Mouse (Mus musculus) liver, embryonic 14.5 days (tissue): ENCODE results near the gene Usp12. TPM values are rescaled to one million over a fixed set of nuclear protein-coding genes. Genes with fewer than 3 reads are reported as not detected.

ENCODE experiments used
- ATAC-seq: fragments of 200-750 bp; cut with Nextera tagmentation; 2 replicates; pipeline ENCODE4 v1.8.0; 2017; ENCODE audit warnings: moderate number of reproducible peaks, mild to moderate bottlenecking, moderate library complexity; ENCODE audit not compliant: insufficient read depth
- DNase-seq, 3 experiments: peaks; one replicate each; pipeline ENCODE4 v3.0.0-alpha.2; 2012 to 2013; ENCODE audit warnings: low read depth in 3 of 3, low spot score in 3 of 3
- H3K27ac ChIP-seq: fragments of 300-500 bp; sonication (generic); 2 replicates; pipeline ENCODE4 v1.5.1; 2014; ENCODE audit warnings: moderate library complexity, mild to moderate bottlenecking, control low read depth, inconsistent platforms
- H3K27me3 ChIP-seq: fragments of 300-500 bp; sonication (generic); 2 replicates; pipeline ENCODE4 v1.6.1; 2014; ENCODE audit warnings: mild to moderate bottlenecking, low read length, moderate library complexity; ENCODE audit not compliant: control insufficient read depth, insufficient read depth
- H3K36me3 ChIP-seq: fragments of 300-500 bp; sonication (generic); replicated peaks from 2 replicates; pipeline ENCODE4 v1.6.1; 2014; ENCODE audit warnings: low read depth; ENCODE audit not compliant: control insufficient read depth, insufficient read depth
- H3K4me1 ChIP-seq, 2 experiments: fragments of 200-500 bp in 1 of 2; fragments of 300-500 bp in 1 of 2; sonication (generic) in 1 of 2; replicated peaks; 2 replicates each; pipeline ENCODE4 v1.6.1; 2012 to 2014; ENCODE audit warnings: antibody characterized with exemption in 1 of 2, inconsistent platforms in 1 of 2, low read length in 1 of 2; ENCODE audit not compliant: control insufficient read depth in 2 of 2, insufficient read depth in 2 of 2
- H3K4me2 ChIP-seq: fragments of 300-500 bp; sonication (generic); 2 replicates; pipeline ENCODE4 v1.6.1; 2014; ENCODE audit warnings: low read depth, mild to moderate bottlenecking, control low read depth, moderate library complexity
- H3K4me3 ChIP-seq, 2 experiments: fragments of 200-500 bp in 1 of 2; fragments of 300-500 bp in 1 of 2; sonication (generic) in 1 of 2; 2 replicates each; pipeline ENCODE4 v1.5.1; 2012 to 2014; ENCODE audit warnings: low read depth in 2 of 2, low read length in 2 of 2, mild to moderate bottlenecking in 2 of 2, control low read depth in 1 of 2, inconsistent platforms in 1 of 2, moderate library complexity in 1 of 2; ENCODE audit not compliant: insufficient read depth in 1 of 2
- H3K9ac ChIP-seq: fragments of 300-500 bp; sonication (generic); replicated peaks from 2 replicates; pipeline ENCODE4 v1.6.1; 2014; ENCODE audit warnings: mild to moderate bottlenecking, control low read depth, moderate library complexity
- H3K9me3 ChIP-seq: fragments of 300-500 bp; sonication (generic); 2 replicates; pipeline ENCODE4 v1.6.1; 2016; ENCODE audit warnings: low read length, mixed read lengths; ENCODE audit not compliant: control insufficient read depth
- CTCF ChIP-seq: IDR thresholded peaks from 2 replicates; pipeline ENCODE4 v1.5.1; 2016; ENCODE audit warnings: antibody characterized with exemption, low read depth, control low read depth
- EP300 ChIP-seq: IDR thresholded peaks from 2 replicates; pipeline ENCODE4 v1.6.1; 2016; ENCODE audit warnings: antibody characterized with exemption, low read depth
- WGBS: fragments of 180-500 bp; shearing (Covaris S2); extraction: QIAGEN DNeasy Blood & Tissue Kit; methylation state at CpG from one replicate; pipeline ENCODE4 v1.1.7; 2014; ENCODE audit not compliant: insufficient replicate concordance; 5-methylcytosine and 5-hydroxymethylcytosine counted together
- polyA plus RNA-seq, 2 experiments: library from polyadenylated mRNA; depleted of rRNA in 1 of 2; stranded (reverse) in 1 of 2; unstranded in 1 of 2; fragments of >200 nt; fragmentation: Nextera tagmentation in 1 of 2; extraction: Ambion mirVana in 1 of 2; gene quantifications; 2 replicates each; pipeline versions ENCODE4 v1.2.1 to v1.2.3; 2012 to 2014

The Usp12 gene
- polyA plus RNA-seq, 2 experiments: 4.9 to 7.0 TPM

- H3K36me3 ChIP-seq: peaks cover 7% of the 10 kb centered on the region
- ATAC-seq (no peak), DNase-seq (no peak)
- peaks cover 0 to 10% of the 10 kb centered on the region in 2 experiments; a peak in 1 of 4 replicates for H3K4me1 ChIP-seq
- no peak overlapping the region for H3K4me3 ChIP-seq
- WGBS: 86% methylated on average over 8 of the region's 8 CpGs
- TF ChIP-seq CTCF: no peak
- no peak for TF ChIP-seq EP300
- H3K4me2 ChIP-seq: no peak overlapping the region
- no peaks in the 10 kb centered on the region for H3K27me3 ChIP-seq
- no peak overlapping the region for H3K9ac ChIP-seq
- H3K27ac ChIP-seq: no peak overlapping the region
- no peaks in the 10 kb centered on the region for H3K9me3 ChIP-seq
These were observed 41.6 kb downstream of the Usp12 start for GRCm38 (mm10) chr5:146753181-146753580.

GRCm38 (mm10) chr5:146750958-146751357, 43.8 kb downstream of the Usp12 start:
- TF ChIP-seq EP300: no peak
- no peak for TF ChIP-seq CTCF
- no peak overlapping the region for H3K27ac ChIP-seq
- no peak overlapping the region for H3K4me2 ChIP-seq
- H3K36me3 ChIP-seq: peaks cover 7% of the 10 kb centered on the region
- ATAC-seq (peak; percentile 16; the same call in 1 of the 2 replicates), DNase-seq (no peak)
- 66% methylated on average over 7 of the region's 7 CpGs for WGBS
- no peaks in the 10 kb centered on the region for H3K4me1 ChIP-seq
- no peaks in the 10 kb centered on the region for H3K27me3 ChIP-seq
- no peak overlapping the region for H3K9ac ChIP-seq
- H3K9me3 ChIP-seq: no peaks in the 10 kb centered on the region
- no peak overlapping the region for H3K4me3 ChIP-seq

- no peak for ATAC-seq
- no peak overlapping the region for H3K9ac ChIP-seq
- 72% methylated on average over 7 of the region's 7 CpGs for WGBS
- H3K9me3 ChIP-seq: no peaks in the 10 kb centered on the region
- no peak overlapping the region for H3K4me2 ChIP-seq
- H3K36me3 ChIP-seq: peaks cover 7% of the 10 kb centered on the region
- H3K27ac ChIP-seq: no peak overlapping the region
- H3K27me3 ChIP-seq: no peaks in the 10 kb centered on the region
- no peaks in the 10 kb centered on the region for H3K4me1 ChIP-seq
- TF ChIP-seq EP300 (no peak), CTCF (no peak)
- no peak for DNase-seq
- H3K4me3 ChIP-seq: no peak overlapping the region
These were observed 44.5 kb downstream of the Usp12 start for GRCm38 (mm10) chr5:146750273-146750672.

- WGBS: 59% methylated on average over 5 of the region's 5 CpGs
- TF ChIP-seq EP300: no peak
- no peak for TF ChIP-seq CTCF
- no peak for ATAC-seq
- H3K27me3 ChIP-seq: no peaks in the 10 kb centered on the region
- no peak overlapping the region for H3K4me3 ChIP-seq
- DNase-seq: no peak
- no peaks in the 10 kb centered on the region for H3K9me3 ChIP-seq
- no peak overlapping the region for H3K27ac ChIP-seq
- H3K36me3 ChIP-seq: peaks cover 7% of the 10 kb centered on the region
- no peak overlapping the region for H3K9ac ChIP-seq
- no peak overlapping the region for H3K4me2 ChIP-seq
- no peaks in the 10 kb centered on the region for H3K4me1 ChIP-seq
These were observed 44.9 kb downstream of the Usp12 start for GRCm38 (mm10) chr5:146749857-146750256.

- no peak for TF ChIP-seq CTCF
- no peak for TF ChIP-seq EP300
- Histone ChIP-seq H3K4me3 (no peak overlapping the region), H3K4me1 (no peaks in the 10 kb centered on the region), H3K27me3 (no peaks in the 10 kb centered on the region), H3K4me2 (no peak overlapping the region), H3K36me3 (peaks cover 7% of the 10 kb centered on the region; the same call in 1 of the 2 replicates), H3K9me3 (no peaks in the 10 kb centered on the region), H3K27ac (no peak overlapping the region), H3K9ac (no peak overlapping the region)
- WGBS: 76% methylated on average over 9 of the region's 9 CpGs
- ATAC-seq (no peak), DNase-seq (no peak)
These were observed 57.8 kb downstream of the Usp12 start for GRCm38 (mm10) chr5:146736970-146737495.
